Comparison of ENCODE assay signal across 8 mouse cellular contexts in genomic region chr5:21737620-21738019, GRCm38 (mm10). TPM values are rescaled to one million over a fixed set of nuclear protein-coding genes. Genes with fewer than 3 reads are reported as not detected.
DNase-seq lines count a peak whose midpoint lies in the region; ATAC-seq and TF ChIP-seq lines count a peak whose summit lies in the region.

No protein-coding gene starts in this region.

- no peak for TF ChIP-seq CTCF in lung, postnatal 0 days (IDR thresholded peaks at IDR 0.05)

- peaks cover 16% of the 10 kb centered on the region; the same call in 1 of the 2 replicates for H3K36me3 ChIP-seq in lung, postnatal 0 days (ENCODE audit: insufficient read depth, low read length)
- H3K36me3 ChIP-seq in limb, embryonic 12.5 days = peaks cover 39% of the 10 kb centered on the region
- peaks cover 28% of the 10 kb centered on the region for H3K36me3 ChIP-seq in stomach, embryonic 14.5 days (ENCODE audit: control insufficient read depth, insufficient read depth, low read length)

- H3K9me3 ChIP-seq in lung, postnatal 0 days (ENCODE audit: low read length) = no peaks in the 10 kb centered on the region
- no peaks in the 10 kb centered on the region for H3K9me3 ChIP-seq in limb, embryonic 12.5 days
- no peaks in the 10 kb centered on the region for H3K9me3 ChIP-seq in stomach, embryonic 14.5 days (ENCODE audit: control insufficient read depth, low read depth, low read length)

- H3K4me1 ChIP-seq in lung, postnatal 0 days (ENCODE audit: insufficient read depth, low read depth, low read length) = peaks cover 10% of the 10 kb centered on the region; the same call in 1 of the 2 replicates
- peaks cover 12% of the 10 kb centered on the region for H3K4me1 ChIP-seq in limb, embryonic 12.5 days (replicated peaks)
- peaks cover 9% of the 10 kb centered on the region for H3K4me1 ChIP-seq in stomach, embryonic 14.5 days (ENCODE audit: control insufficient read depth, insufficient read depth, low read length)

- TF ChIP-seq EP300 in lung, postnatal 0 days (IDR thresholded peaks at IDR 0.05) = no peak

- H3K4me2 ChIP-seq in lung, postnatal 0 days (replicated peaks; ENCODE audit: low read depth, low read length) = peak overlapping the region; percentile 73
- peak overlapping the region; percentile 82 for H3K4me2 ChIP-seq in limb, embryonic 12.5 days
- peak overlapping the region; percentile 75 for H3K4me2 ChIP-seq in stomach, embryonic 14.5 days (replicated peaks; ENCODE audit: low read depth, low read length)

- H3K27ac ChIP-seq in lung, postnatal 0 days (ENCODE audit: low read length) = no peak overlapping the region
- no peak overlapping the region for H3K27ac ChIP-seq in limb, embryonic 12.5 days
- H3K27ac ChIP-seq in stomach, embryonic 14.5 days (ENCODE audit: low read length) = no peak overlapping the region; the same call in 1 of the 2 replicates

- peak overlapping the region; percentile 91 for H3K4me3 ChIP-seq in lung, postnatal 0 days (ENCODE audit: low read depth, low read length)
- H3K4me3 ChIP-seq in limb, embryonic 12.5 days (replicated peaks) = peak overlapping the region; percentile 82
- peak overlapping the region; percentile 92 for H3K4me3 ChIP-seq in stomach, embryonic 14.5 days (ENCODE audit: low read depth, low read length)

- peak; percentile 6 for DNase-seq in lung, postnatal 0 days (ENCODE audit: low spot score)
- no peak for DNase-seq in lung, postnatal 10 days
- no peak for DNase-seq in layer of hippocampus, adult 8-10 months (ENCODE audit: low spot score in 2 of 2)
- DNase-seq in cerebellum, adult 9-10 months = no peak
- DNase-seq in left cerebral cortex, postnatal 4 days = no peak

- no peak for ATAC-seq in lung, postnatal 0 days
- ATAC-seq in erythroblast, adult 5-6 weeks (replicated peaks; ENCODE audit: low FRiP score, poor library complexity, severe bottlenecking) = 0 out of 2 replicates have a peak, but pooled peaks have one; percentile 21
- ATAC-seq in limb, embryonic 12.5 days (ENCODE audit: insufficient number of reproducible peaks, insufficient read depth, low FRiP score, low TSS enrichment, low read depth) = no peak
- ATAC-seq in stomach, embryonic 14.5 days (ENCODE audit: insufficient number of reproducible peaks, insufficient read depth, low FRiP score, low read depth) = no peak

- no peaks in the 10 kb centered on the region for H3K27me3 ChIP-seq in lung, postnatal 0 days (replicated peaks; ENCODE audit: insufficient read depth, low read length)
- no peaks in the 10 kb centered on the region for H3K27me3 ChIP-seq in limb, embryonic 12.5 days
- H3K27me3 ChIP-seq in stomach, embryonic 14.5 days (ENCODE audit: control insufficient read depth, insufficient read depth, low read length) = no peaks in the 10 kb centered on the region

- 12% methylated on average over 10 of the region's 10 CpGs for WGBS in lung, postnatal 0 days
- 25% methylated on average over 10 of the region's 10 CpGs for WGBS in limb, embryonic 12.5 days
- WGBS in stomach, embryonic 14.5 days = 19% methylated on average over 10 of the region's 10 CpGs

- intact Hi-C loops in left cerebral cortex, postnatal 4 days (cut with DNase I) = loop anchor here (5.0 kb wide), 1 partner anchor 80 kb away; no protein-coding TSS in a partner anchor

- H3K9ac ChIP-seq in lung, postnatal 0 days (replicated peaks; ENCODE audit: low read depth) = peak overlapping the region; percentile 88
- peak overlapping the region; percentile 83 for H3K9ac ChIP-seq in limb, embryonic 12.5 days (replicated peaks)
- peak overlapping the region; percentile 89 for H3K9ac ChIP-seq in stomach, embryonic 14.5 days (replicated peaks; ENCODE audit: low read depth, low read length)

RNA-seq across cellular contexts. Expression of gene Pmpcb, which starts 0.7 kb away (rescaled TPM):
- polyA plus RNA-seq in lung, postnatal 0 days (2015; fragmentation: Nextera tagmentation; extraction: Ambion mirVana) = 41.8 and 49.0 TPM in 2 replicates
- total RNA-seq in erythroblast, adult 5-6 weeks (2015; ENCODE audit: low replicate concordance) = 14.6 and 20.8 TPM in 2 replicates
- 31.6 and 35.8 TPM in 2 replicates for total RNA-seq in erythroblast, adult 5-6 weeks (2017; ENCODE audit: low replicate concordance)
- 84.8 and 91.8 TPM in 2 replicates for polyA plus RNA-seq in limb, embryonic 12.5 days (2016; fragmentation: Nextera tagmentation; extraction: Ambion mirVana)
- polyA plus RNA-seq in stomach, embryonic 14.5 days (2014; fragmentation: Nextera tagmentation; extraction: Ambion mirVana) = 83.7 and 84.3 TPM in 2 replicates
- total RNA-seq in layer of hippocampus, adult 8-10 months (2022) = 10 to 100 TPM; 69.8 to 85.6 (median 79.1) TPM
- 10 to 100 TPM; 66.9 to 73.3 TPM for total RNA-seq in left cerebral cortex, postnatal 4 days (2021)

RNA-seq across cellular contexts. Expression of gene Napepld, which starts 36.4 kb away (rescaled TPM):
- 2.1 and 2.5 TPM in 2 replicates for polyA plus RNA-seq in lung, postnatal 0 days (2015; fragmentation: Nextera tagmentation; extraction: Ambion mirVana)
- total RNA-seq in erythroblast, adult 5-6 weeks (2015; ENCODE audit: low replicate concordance) = 0.19 and 0.63 TPM in 2 replicates
- 0.60 and 2.0 TPM in 2 replicates for total RNA-seq in erythroblast, adult 5-6 weeks (2017; ENCODE audit: low replicate concordance)
- polyA plus RNA-seq in limb, embryonic 12.5 days (2016; fragmentation: Nextera tagmentation; extraction: Ambion mirVana) = 2.8 and 3.2 TPM in 2 replicates
- polyA plus RNA-seq in stomach, embryonic 14.5 days (2014; fragmentation: Nextera tagmentation; extraction: Ambion mirVana) = 3.4 and 3.7 TPM in 2 replicates
- total RNA-seq in layer of hippocampus, adult 8-10 months (2022) = 10 to 100 TPM; 21.7 to 28.2 (median 23.9) TPM
- 1 to 10 TPM; 2.3 to 2.8 TPM for total RNA-seq in left cerebral cortex, postnatal 4 days (2021)

RNA-seq across cellular contexts. Expression of gene Dnajc2, which starts 47.4 kb away (rescaled TPM):
- 34.2 and 35.4 TPM in 2 replicates for polyA plus RNA-seq in lung, postnatal 0 days (2015; fragmentation: Nextera tagmentation; extraction: Ambion mirVana)
- total RNA-seq in erythroblast, adult 5-6 weeks (2015; ENCODE audit: low replicate concordance) = 24.2 and 26.3 TPM in 2 replicates
- total RNA-seq in erythroblast, adult 5-6 weeks (2017; ENCODE audit: low replicate concordance) = 33.3 and 36.5 TPM in 2 replicates
- 79.7 and 81.9 TPM in 2 replicates for polyA plus RNA-seq in limb, embryonic 12.5 days (2016; fragmentation: Nextera tagmentation; extraction: Ambion mirVana)
- polyA plus RNA-seq in stomach, embryonic 14.5 days (2014; fragmentation: Nextera tagmentation; extraction: Ambion mirVana) = 64.2 and 68.0 TPM in 2 replicates
- 10 to 100 TPM; 31.6 to 37.6 (median 34.0) TPM for total RNA-seq in layer of hippocampus, adult 8-10 months (2022)
- 10 to 100 TPM; 45.8 to 51.6 TPM for total RNA-seq in left cerebral cortex, postnatal 4 days (2021)

RNA-seq across cellular contexts. Expression of gene Psmc2, which starts 47.5 kb away (rescaled TPM):
- 105 and 108 TPM in 2 replicates for polyA plus RNA-seq in lung, postnatal 0 days (2015; fragmentation: Nextera tagmentation; extraction: Ambion mirVana)
- 38.2 and 38.4 TPM in 2 replicates for total RNA-seq in erythroblast, adult 5-6 weeks (2015; ENCODE audit: low replicate concordance)
- total RNA-seq in erythroblast, adult 5-6 weeks (2017; ENCODE audit: low replicate concordance) = 35.4 and 40.5 TPM in 2 replicates
- 194 and 207 TPM in 2 replicates for polyA plus RNA-seq in limb, embryonic 12.5 days (2016; fragmentation: Nextera tagmentation; extraction: Ambion mirVana)
- polyA plus RNA-seq in stomach, embryonic 14.5 days (2014; fragmentation: Nextera tagmentation; extraction: Ambion mirVana) = 158 and 162 TPM in 2 replicates
- total RNA-seq in layer of hippocampus, adult 8-10 months (2022) = 100 to 1,000 TPM in 3 of 4 experiments, 10 to 100 TPM in 1; 99.3 to 117 (median 115) TPM
- 100 to 1,000 TPM; 110 to 115 TPM for total RNA-seq in left cerebral cortex, postnatal 4 days (2021)

Comparison
In these comparisons a context has a peak if more than half of its experiments do, and no peak if none do; other contexts are left out.
1. RNA of gene Napepld, which starts 36.4 kb away (total RNA-seq): 21.7 to 28.2 TPM in layer of hippocampus, adult 8-10 months; 2.3 to 2.8 TPM in left cerebral cortex, postnatal 4 days and 0.19 to 2.0 TPM in erythroblast, adult 5-6 weeks; every median in the first group is over 4 times any median in the second.
2. Peak in every context shown above with its lines, with median percentiles within 50 percentile points of each other: H3K4me2 ChIP-seq, H3K4me3 ChIP-seq and H3K9ac ChIP-seq.